Mouse (Mus musculus): Measurements from ENCODE around the gene Plekhg2. TPM values are rescaled to one million over a fixed set of nuclear protein-coding genes. Genes with fewer than 3 reads are reported as not detected.

Gene Plekhg2
- total RNA-seq, 2 experiments from 2014 or later = 2.1 to 3.1 TPM

Other genes starting within 250 kb of the Plekhg2 start
- gene 9530053A07Rik, start 243.1 kb downstream of the Plekhg2 start, total RNA-seq (2015; ENCODE audit: low replicate concordance) = not detected in 2 replicates
- gene 9530053A07Rik, start 243.1 kb downstream of the Plekhg2 start, total RNA-seq (2017; ENCODE audit: low replicate concordance) = not detected in 2 replicates
- 18.4 and 40.4 TPM in 2 replicates for gene Fbl, start 202.9 kb downstream of the Plekhg2 start, total RNA-seq (2015; ENCODE audit: low replicate concordance)
- gene Fbl, start 202.9 kb downstream of the Plekhg2 start, total RNA-seq (2017; ENCODE audit: low replicate concordance) = 15.7 and 17.5 TPM in 2 replicates
- gene Dyrk1b, start 193.1 kb downstream of the Plekhg2 start, total RNA-seq (2015; ENCODE audit: low replicate concordance) = 7.5 and 10.1 TPM in 2 replicates
- gene Dyrk1b, start 193.1 kb downstream of the Plekhg2 start, total RNA-seq (2017; ENCODE audit: low replicate concordance) = 8.4 and 12.5 TPM in 2 replicates
- 10.1 TPM in 1 of 2 replicates, not detected in the other for gene Eid2, start 104.7 kb downstream of the Plekhg2 start, total RNA-seq (2015; ENCODE audit: low replicate concordance)
- gene Eid2, start 104.7 kb downstream of the Plekhg2 start, total RNA-seq (2017; ENCODE audit: low replicate concordance) = 3.3 TPM in 1 of 2 replicates, not detected in the other
- 5.4 TPM in 1 of 2 replicates, not detected in the other for gene Eid2b, start 94.9 kb downstream of the Plekhg2 start, total RNA-seq (2015; ENCODE audit: low replicate concordance)
- 2.1 TPM in 1 of 2 replicates, not detected in the other for gene Eid2b, start 94.9 kb downstream of the Plekhg2 start, total RNA-seq (2017; ENCODE audit: low replicate concordance)
- not detected in 2 replicates for gene Selenov, start 81.4 kb downstream of the Plekhg2 start, total RNA-seq (2015; ENCODE audit: low replicate concordance)
- gene Selenov, start 81.4 kb downstream of the Plekhg2 start, total RNA-seq (2017; ENCODE audit: low replicate concordance) = not detected in 2 replicates
- gene Dll3, start 70.4 kb downstream of the Plekhg2 start, total RNA-seq (2015; ENCODE audit: low replicate concordance) = not detected in 2 replicates
- not detected in 2 replicates for gene Dll3, start 70.4 kb downstream of the Plekhg2 start, total RNA-seq (2017; ENCODE audit: low replicate concordance)
- gene Timm50, start 60.5 kb downstream of the Plekhg2 start, total RNA-seq (2015; ENCODE audit: low replicate concordance) = 15.9 and 16.3 TPM in 2 replicates
- gene Timm50, start 60.5 kb downstream of the Plekhg2 start, total RNA-seq (2017; ENCODE audit: low replicate concordance) = 7.8 and 12.7 TPM in 2 replicates
- 33.5 and 37.8 TPM in 2 replicates for gene Supt5, start 33.9 kb downstream of the Plekhg2 start, total RNA-seq (2015; ENCODE audit: low replicate concordance)
- gene Supt5, start 33.9 kb downstream of the Plekhg2 start, total RNA-seq (2017; ENCODE audit: low replicate concordance) = 34.3 and 43.0 TPM in 2 replicates
- 892 and 1,114 TPM in 2 replicates for gene Rps16, start 21.9 kb downstream of the Plekhg2 start, total RNA-seq (2015; ENCODE audit: low replicate concordance)
- 132 and 239 TPM in 2 replicates for gene Rps16, start 21.9 kb downstream of the Plekhg2 start, total RNA-seq (2017; ENCODE audit: low replicate concordance)
- gene Zfp36, start 7.7 kb upstream of the Plekhg2 start, total RNA-seq (2015; ENCODE audit: low replicate concordance) = 39.8 and 50.5 TPM in 2 replicates
- gene Zfp36, start 7.7 kb upstream of the Plekhg2 start, total RNA-seq (2017; ENCODE audit: low replicate concordance) = 3.9 and 6.4 TPM in 2 replicates
- gene Med29, start 20.1 kb upstream of the Plekhg2 start, total RNA-seq (2015; ENCODE audit: low replicate concordance) = 0.84 and 13.0 TPM in 2 replicates
- gene Med29, start 20.1 kb upstream of the Plekhg2 start, total RNA-seq (2017; ENCODE audit: low replicate concordance) = 2.6 and 4.4 TPM in 2 replicates
- gene Paf1, start 20.4 kb upstream of the Plekhg2 start, total RNA-seq (2015; ENCODE audit: low replicate concordance) = 21.4 and 56.6 TPM in 2 replicates
- 32.5 and 42.5 TPM in 2 replicates for gene Paf1, start 20.4 kb upstream of the Plekhg2 start, total RNA-seq (2017; ENCODE audit: low replicate concordance)
- gene Gmfg, start 64.8 kb upstream of the Plekhg2 start, total RNA-seq (2015; ENCODE audit: low replicate concordance) = 79.3 and 117 TPM in 2 replicates
- 55.6 and 119 TPM in 2 replicates for gene Gmfg, start 64.8 kb upstream of the Plekhg2 start, total RNA-seq (2017; ENCODE audit: low replicate concordance)
- 0.84 TPM in 1 of 2 replicates, not detected in the other for gene Lrfn1, start 79.4 kb upstream of the Plekhg2 start, total RNA-seq (2015; ENCODE audit: low replicate concordance)
- not detected in 2 replicates for gene Lrfn1, start 79.4 kb upstream of the Plekhg2 start, total RNA-seq (2017; ENCODE audit: low replicate concordance)
- not detected in 2 replicates for gene Ifnl2, start 137.9 kb upstream of the Plekhg2 start, total RNA-seq (2015; ENCODE audit: low replicate concordance)
- not detected in 2 replicates for gene Ifnl2, start 137.9 kb upstream of the Plekhg2 start, total RNA-seq (2017; ENCODE audit: low replicate concordance)
- not detected in 2 replicates for gene Ifnl3, start 150.2 kb upstream of the Plekhg2 start, total RNA-seq (2015; ENCODE audit: low replicate concordance)
- not detected in 2 replicates for gene Ifnl3, start 150.2 kb upstream of the Plekhg2 start, total RNA-seq (2017; ENCODE audit: low replicate concordance)
- not detected in 2 replicates for gene Sycn, start 168.3 kb upstream of the Plekhg2 start, total RNA-seq (2015; ENCODE audit: low replicate concordance)
- not detected in 2 replicates for gene Sycn, start 168.3 kb upstream of the Plekhg2 start, total RNA-seq (2017; ENCODE audit: low replicate concordance)
- gene Nccrp1, start 174.7 kb upstream of the Plekhg2 start, total RNA-seq (2015; ENCODE audit: low replicate concordance) = not detected in 2 replicates
- gene Nccrp1, start 174.7 kb upstream of the Plekhg2 start, total RNA-seq (2017; ENCODE audit: low replicate concordance) = not detected in 2 replicates
- gene Samd4b, start 225.5 kb upstream of the Plekhg2 start, total RNA-seq (2015; ENCODE audit: low replicate concordance) = 15.9 and 29.6 TPM in 2 replicates
- 8.0 and 20.2 TPM in 2 replicates for gene Samd4b, start 225.5 kb upstream of the Plekhg2 start, total RNA-seq (2017; ENCODE audit: low replicate concordance)
- 7.6 and 9.6 TPM in 2 replicates for gene Pak4, start 225.6 kb upstream of the Plekhg2 start, total RNA-seq (2015; ENCODE audit: low replicate concordance)
- gene Pak4, start 225.6 kb upstream of the Plekhg2 start, total RNA-seq (2017; ENCODE audit: low replicate concordance) = 2.1 and 5.9 TPM in 2 replicates